Mouse (Mus musculus) kidney, embryonic 16.5 days (tissue): ENCODE measurements around the gene Fuca2. TPM values are rescaled to one million over a fixed set of nuclear protein-coding genes. Genes with fewer than 3 reads are reported as not detected.
A peak's percentile ranks its signal among the peaks of the same experiment; 100 is the strongest.

Source experiments
- ATAC-seq: fragments of 200-750 bp; cut with Nextera tagmentation; 2 replicates; pipeline ENCODE4 v1.8.0; 2017; ENCODE audit warnings: moderate TSS enrichment; ENCODE audit not compliant: low FRiP score, low TSS enrichment
- H3K27ac ChIP-seq: fragments of 300-500 bp; sonication (generic); 2 replicates; pipeline ENCODE4 v1.5.1; 2014; ENCODE audit warnings: low read length
- H3K27me3 ChIP-seq: fragments of 300-500 bp; sonication (generic); 2 replicates; pipeline ENCODE4 v1.6.1; 2014; ENCODE audit warnings: low read length, control low read depth, mixed read lengths; ENCODE audit not compliant: insufficient read depth
- H3K36me3 ChIP-seq: fragments of 300-500 bp; sonication (generic); 2 replicates; pipeline ENCODE4 v1.6.1; 2014; ENCODE audit warnings: low read length, control low read depth, mixed read lengths; ENCODE audit not compliant: insufficient read depth
- H3K4me1 ChIP-seq: fragments of 300-500 bp; sonication (generic); 2 replicates; pipeline ENCODE4 v1.6.1; 2014; ENCODE audit warnings: low read length, control low read depth, mixed read lengths; ENCODE audit not compliant: insufficient read depth
- H3K4me2 ChIP-seq: fragments of 300-500 bp; sonication (generic); replicated peaks from 2 replicates; pipeline ENCODE4 v1.6.1; 2014; ENCODE audit warnings: low read depth, low read length
- H3K4me3 ChIP-seq: fragments of 300-500 bp; sonication (generic); 2 replicates; pipeline ENCODE4 v1.5.1; 2014; ENCODE audit warnings: mild to moderate bottlenecking, low read length
- H3K9ac ChIP-seq: fragments of 300-500 bp; sonication (generic); replicated peaks from 2 replicates; pipeline ENCODE4 v1.6.1; 2014; ENCODE audit warnings: low read length
- H3K9me3 ChIP-seq: fragments of 300-500 bp; sonication (generic); 2 replicates; pipeline ENCODE4 v1.6.1; 2016; ENCODE audit warnings: low read length, control low read depth
- WGBS: fragments of 180-500 bp; shearing (Covaris S2); extraction: QIAGEN DNeasy Blood & Tissue Kit; methylation state at CpG from one replicate; pipeline ENCODE4 v1.1.7; 2014; 5-methylcytosine and 5-hydroxymethylcytosine counted together
- polyA plus RNA-seq: library from polyadenylated mRNA; unstranded; fragments of >200 nt; fragmentation: Nextera tagmentation; extraction: Ambion mirVana; gene quantifications from 2 replicates; pipeline ENCODE4 v1.2.1, GENCODE M21; 2015

Gene Fuca2
- polyA plus RNA-seq, 1 experiment from 2014 or later = 127 TPM

- WGBS = 82% methylated on average over 8 of the region's 8 CpGs
- Histone ChIP-seq H3K4me2 (peak overlapping the region; percentile 72), H3K27me3 (no peaks in the 10 kb centered on the region), H3K9ac (0 out of 2 replicates have a peak overlapping the region, but pooled peaks have one; percentile 26), H3K9me3 (no peaks in the 10 kb centered on the region), H3K4me3 (peak overlapping the region; percentile 8; the same call in 1 of the 2 replicates), H3K36me3 (0 out of 2 replicates have a peak, but pooled peaks cover 6% of the 10 kb centered on the region), H3K27ac (no peak overlapping the region), H3K4me1 (peaks cover 12% of the 10 kb centered on the region)
- ATAC-seq = no peak
Observed at GRCm38 (mm10) chr10:13502371-13502770, 3.0 kb downstream of the Fuca2 start.

GRCm38 (mm10) chr10:13521857-13522256 is 22.5 kb downstream of the Fuca2 start:
- WGBS = 80% methylated on average over 4 of the region's 4 CpGs
- no peak overlapping the region for H3K4me2 ChIP-seq
- H3K36me3 ChIP-seq = peaks cover 7% of the 10 kb centered on the region; the same call in 1 of the 2 replicates
- no peaks in the 10 kb centered on the region for H3K4me1 ChIP-seq
- H3K4me3 ChIP-seq = no peak overlapping the region
- no peak overlapping the region for H3K9ac ChIP-seq
- H3K9me3 ChIP-seq = no peaks in the 10 kb centered on the region
- ATAC-seq = no peak
- no peaks in the 10 kb centered on the region for H3K27me3 ChIP-seq
- no peak overlapping the region for H3K27ac ChIP-seq

- Histone ChIP-seq H3K4me3 (no peak overlapping the region), H3K9ac (no peak overlapping the region), H3K4me2 (no peak overlapping the region), H3K4me1 (no peaks in the 10 kb centered on the region), H3K27me3 (no peaks in the 10 kb centered on the region), H3K36me3 (peaks cover 30% of the 10 kb centered on the region), H3K27ac (no peak overlapping the region), H3K9me3 (no peaks in the 10 kb centered on the region)
- 77% methylated on average over 4 of the region's 4 CpGs for WGBS
- ATAC-seq = no peak
Observed at GRCm38 (mm10) chr10:13528155-13528554, 28.8 kb downstream of the Fuca2 start.

DNA sequence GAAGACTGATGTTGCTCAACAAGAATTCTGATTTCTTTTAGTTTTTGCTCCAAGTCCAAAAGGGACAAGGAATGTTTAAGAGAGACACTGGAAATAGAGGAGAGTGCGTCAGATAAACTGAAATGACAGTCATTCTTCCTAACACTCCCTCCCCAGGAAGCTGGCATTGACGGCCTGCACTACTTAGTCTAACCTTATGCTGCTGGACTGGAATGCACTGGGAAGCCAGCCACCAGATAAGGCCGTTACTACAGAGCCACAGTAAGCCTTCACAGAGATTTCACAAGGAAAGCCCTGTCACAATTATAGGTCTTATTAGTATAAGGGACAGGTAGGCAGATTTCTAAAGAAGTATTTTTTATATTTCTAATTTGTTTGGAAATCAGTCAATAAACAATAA is 35.4 kb downstream of the Fuca2 start:
- no peak overlapping the region for H3K4me3 ChIP-seq
- no peak for ATAC-seq
- WGBS = 92% methylated on average over 3 of the region's 3 CpGs

DNA sequence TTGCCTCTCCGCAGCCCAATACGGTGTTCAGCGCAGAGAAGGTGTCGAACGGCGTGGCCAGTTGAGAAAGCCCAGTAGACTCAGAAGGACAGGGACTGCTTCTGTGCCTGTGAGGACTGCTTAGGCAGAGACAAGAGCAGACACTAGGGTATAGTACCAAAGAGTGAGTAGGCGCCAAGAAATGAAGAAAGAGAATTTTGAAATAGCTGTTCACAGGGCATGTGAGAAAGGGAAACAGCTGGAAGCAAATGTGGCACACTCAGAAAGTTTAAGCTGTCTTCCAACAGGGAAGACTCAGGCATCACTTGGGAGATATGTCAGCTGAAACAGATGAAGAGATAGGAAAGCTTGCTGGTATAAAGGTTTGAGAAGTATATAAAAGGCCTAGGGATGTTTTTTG is 37.4 kb downstream of the Fuca2 start:
- Histone ChIP-seq H3K4me3 (no peak overlapping the region), H3K4me1 (no peaks in the 10 kb centered on the region), H3K27ac (no peak overlapping the region), H3K27me3 (no peaks in the 10 kb centered on the region), H3K9ac (no peak overlapping the region), H3K9me3 (no peaks in the 10 kb centered on the region), H3K36me3 (peaks cover 20% of the 10 kb centered on the region; the same call in 1 of the 2 replicates), H3K4me2 (no peak overlapping the region)
- no peak for ATAC-seq
- WGBS = 95% methylated on average over 7 of the region's 7 CpGs

More for the DNA sequence above, 35.4 kb downstream of the Fuca2 start:
- Histone ChIP-seq H3K27me3 (no peaks in the 10 kb centered on the region), H3K27ac (no peak overlapping the region), H3K36me3 (peaks cover 23% of the 10 kb centered on the region; the same call in 1 of the 2 replicates), H3K9me3 (no peaks in the 10 kb centered on the region), H3K4me2 (no peak overlapping the region), H3K9ac (no peak overlapping the region), H3K4me1 (no peaks in the 10 kb centered on the region)

DNA sequence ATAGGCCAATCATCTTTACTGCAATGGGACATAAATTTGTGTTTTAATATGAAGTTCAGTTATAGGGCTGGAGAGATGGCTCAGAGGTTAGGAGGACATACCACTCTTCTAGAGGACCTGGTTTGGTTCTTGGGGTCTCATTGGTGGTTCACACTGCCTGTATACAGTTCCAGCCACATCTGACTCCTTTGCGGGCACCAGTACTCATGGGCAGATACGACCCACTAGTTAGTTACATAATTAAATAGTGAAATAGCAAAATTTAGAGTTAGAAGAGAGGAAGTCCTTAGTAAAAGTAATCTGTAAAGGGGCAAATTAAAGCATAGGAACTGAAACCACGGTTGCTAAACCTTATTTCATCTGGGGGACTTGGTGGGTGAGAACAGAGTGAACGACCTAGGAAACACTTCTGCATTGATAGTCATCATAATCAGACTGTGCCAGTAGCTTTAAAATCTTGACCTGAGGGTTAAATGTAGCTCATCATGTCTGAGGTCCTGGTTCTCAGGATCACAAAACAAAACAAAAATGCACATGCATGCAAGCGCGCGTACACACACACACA is 40.5 kb downstream of the Fuca2 start:
- no peaks in the 10 kb centered on the region for H3K9me3 ChIP-seq
- H3K4me3 ChIP-seq = no peak overlapping the region
- no peaks in the 10 kb centered on the region for H3K27me3 ChIP-seq
- 95% methylated on average over 7 of the region's 7 CpGs for WGBS
- H3K4me1 ChIP-seq = no peaks in the 10 kb centered on the region
- peaks cover 19% of the 10 kb centered on the region; the same call in 1 of the 2 replicates for H3K36me3 ChIP-seq
- H3K9ac ChIP-seq = no peak overlapping the region
- ATAC-seq = no peak
- H3K27ac ChIP-seq = no peak overlapping the region
- no peak overlapping the region for H3K4me2 ChIP-seq

DNA sequence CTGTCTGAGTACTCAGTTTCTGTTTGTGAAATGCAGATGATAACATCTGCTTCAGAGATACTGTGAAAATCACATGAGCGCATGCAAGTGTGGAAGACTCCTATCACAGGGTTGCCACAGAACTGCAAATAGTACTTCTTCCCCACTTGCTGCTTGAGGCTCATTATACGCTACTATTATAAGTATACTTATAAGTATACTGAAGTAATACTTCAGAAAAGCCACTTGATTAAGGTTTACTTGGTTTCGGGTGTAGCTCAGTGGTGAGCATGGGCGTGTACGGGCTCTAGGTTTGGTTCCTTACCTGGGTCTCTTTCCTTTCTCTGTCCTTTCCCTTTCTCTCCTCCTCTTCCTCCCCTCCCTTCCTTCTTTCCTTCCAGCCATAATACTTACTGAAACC is 42.4 kb downstream of the Fuca2 start:
- no peak for ATAC-seq
- no peaks in the 10 kb centered on the region for H3K27me3 ChIP-seq
- peaks cover 22% of the 10 kb centered on the region; the same call in 1 of the 2 replicates for H3K36me3 ChIP-seq
- H3K9me3 ChIP-seq = no peaks in the 10 kb centered on the region
- no peak overlapping the region for H3K4me2 ChIP-seq
- no peak overlapping the region for H3K27ac ChIP-seq
- no peaks in the 10 kb centered on the region for H3K4me1 ChIP-seq
- no peak overlapping the region for H3K9ac ChIP-seq
- no peak overlapping the region for H3K4me3 ChIP-seq
- WGBS = 91% methylated on average over 5 of the region's 5 CpGs

GRCm38 (mm10) chr10:13552646-13553497 is 53.5 kb downstream of the Fuca2 start, which contains the start of the genes Adat2 and Pex3:
Adat2 (plus strand) TSS chr10:13552894.
Pex3 (minus strand) TSS chr10:13553142.
- peak within 1 kb of the TSS; percentile 87 for H3K4me2 ChIP-seq
- peak; percentile 99 for ATAC-seq
- 0% methylated on average over 51 of the region's 51 CpGs for WGBS
- H3K4me3 ChIP-seq = peak within 1 kb of the TSS; percentile 89
- peak within 1 kb of the TSS; percentile 91 for H3K9ac ChIP-seq
- peak within 1 kb of the TSS; percentile 88 for H3K27ac ChIP-seq
- H3K9me3 ChIP-seq = no peaks in the 10 kb centered on the region
- peaks cover 13% of the 10 kb centered on the region for H3K4me1 ChIP-seq
- no peaks in the 10 kb centered on the region for H3K27me3 ChIP-seq
- H3K36me3 ChIP-seq = no peaks in the 10 kb centered on the region

- peaks cover 13% of the 10 kb centered on the region for H3K4me1 ChIP-seq
- 19% methylated on average over 10 of the region's 10 CpGs for WGBS
Observed at GRCm38 (mm10) chr10:13553498-13553985, 54.2 kb downstream of the Fuca2 start.

More at GRCm38 (mm10) chr10:13553498-13553985, 54.2 kb downstream of the Fuca2 start:
- Histone ChIP-seq H3K36me3 (no peaks in the 10 kb centered on the region), H3K27ac (peak overlapping the region; percentile 88), H3K27me3 (no peaks in the 10 kb centered on the region), H3K4me3 (peak overlapping the region; percentile 89), H3K4me2 (peak overlapping the region; percentile 87), H3K9me3 (no peaks in the 10 kb centered on the region), H3K9ac (peak overlapping the region; percentile 91)
- ATAC-seq = 0 out of 2 replicates have a peak, but pooled peaks have one; percentile 6
